Mouse (Mus musculus) retina, postnatal 7 days (tissue): ENCODE measurements around the gene Ppp1r27.

Source experiments
- DNase-seq: peaks from one replicate; pipeline ENCODE4 v3.0.0-alpha.2; 2012; ENCODE audit warnings: low read depth, low spot score

Gene Ppp1r27

DNA sequence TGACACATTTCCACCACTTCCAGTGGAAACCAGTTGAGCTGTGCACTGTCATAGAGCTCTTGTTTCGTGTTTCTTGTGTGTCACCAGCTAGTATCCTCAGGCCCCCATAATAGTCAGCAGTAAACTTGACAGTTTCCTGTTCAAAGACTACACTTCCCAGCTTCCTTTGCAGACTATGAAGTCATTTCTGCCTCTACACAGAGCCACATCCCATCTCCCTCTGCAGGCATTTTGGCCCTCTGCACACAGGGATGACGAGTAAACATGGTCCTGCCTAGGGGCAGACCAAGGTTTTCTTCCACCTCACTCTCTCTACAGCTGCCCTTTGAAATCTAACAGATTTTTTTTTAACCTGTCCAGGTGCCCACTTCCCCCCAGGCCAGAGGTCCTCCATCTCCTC is 3.5 kb downstream of the Ppp1r27 start:
- no peak for DNase-seq

GRCm38 (mm10) chr11:120545964-120546363 is 5.0 kb downstream of the Ppp1r27 start:
- no peak for DNase-seq

DNA sequence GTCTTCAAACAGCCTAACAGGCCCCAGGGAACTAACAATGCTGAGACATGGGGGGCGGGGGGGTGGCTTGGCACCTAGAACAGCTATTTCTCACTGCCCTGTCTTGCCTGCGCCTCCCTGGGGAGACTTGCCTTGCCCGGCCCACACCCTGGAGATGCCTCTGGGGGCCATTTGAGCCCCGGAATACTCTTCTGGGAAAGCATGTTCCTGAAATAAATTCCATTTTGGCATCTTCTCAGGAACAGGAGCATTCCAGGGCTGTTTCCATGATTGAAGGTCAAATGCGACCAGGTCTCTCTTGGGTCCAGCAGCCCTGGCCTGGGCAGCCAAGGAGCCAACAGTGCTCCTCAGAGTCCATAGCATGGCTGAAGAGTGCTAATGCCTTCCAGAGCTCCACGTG is 8.6 kb downstream of the Ppp1r27 start:
- no peak for DNase-seq

DNA sequence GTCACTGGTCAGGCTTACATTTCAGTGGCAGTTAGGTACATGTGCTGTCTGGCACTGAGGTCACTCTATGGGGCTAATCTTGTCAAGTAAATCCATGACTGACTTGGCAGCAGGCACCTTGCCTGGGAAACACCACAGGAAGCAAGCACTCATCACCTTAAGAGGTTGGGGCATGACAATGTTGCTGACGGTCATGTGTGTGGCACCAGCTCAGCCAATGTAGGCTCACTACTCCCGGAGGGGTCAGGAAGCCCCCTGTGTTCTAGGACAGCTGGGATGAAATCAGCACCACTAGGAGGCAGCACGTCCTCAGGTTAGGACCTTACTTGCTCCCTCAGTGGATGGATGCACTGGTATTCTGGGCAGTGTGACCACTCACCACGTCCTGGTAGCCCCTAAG is 9.0 kb downstream of the Ppp1r27 start:
- DNase-seq: no peak

GRCm38 (mm10) chr11:120539285-120540014 is 11.5 kb downstream of the Ppp1r27 start:
- DNase-seq: no peak

DNA sequence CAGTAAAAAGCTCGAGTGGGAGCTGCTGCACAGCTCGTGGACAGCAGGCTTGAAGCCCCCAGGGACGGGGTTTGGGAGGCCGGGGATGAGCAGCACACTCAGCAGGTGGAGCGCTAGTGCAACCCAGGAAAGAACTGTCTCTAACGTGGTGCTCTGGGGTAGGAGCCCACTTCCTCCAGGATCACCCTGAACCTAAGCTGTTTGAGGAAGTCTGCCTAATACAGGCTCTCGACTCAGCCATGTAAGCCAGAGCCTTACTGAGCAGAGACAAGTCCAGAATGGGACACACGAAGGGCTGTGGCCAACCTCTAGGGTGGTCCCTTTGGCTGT is 12.0 kb downstream of the Ppp1r27 start:
- DNase-seq: no peak

GRCm38 (mm10) chr11:120538485-120538884 is 12.4 kb downstream of the Ppp1r27 start:
- DNase-seq: no peak

GRCm38 (mm10) chr11:120535804-120536203 is 15.1 kb downstream of the Ppp1r27 start:
- DNase-seq: no peak

- no peak for DNase-seq
Measured at GRCm38 (mm10) chr11:120535145-120535544, 15.8 kb downstream of the Ppp1r27 start.

DNA sequence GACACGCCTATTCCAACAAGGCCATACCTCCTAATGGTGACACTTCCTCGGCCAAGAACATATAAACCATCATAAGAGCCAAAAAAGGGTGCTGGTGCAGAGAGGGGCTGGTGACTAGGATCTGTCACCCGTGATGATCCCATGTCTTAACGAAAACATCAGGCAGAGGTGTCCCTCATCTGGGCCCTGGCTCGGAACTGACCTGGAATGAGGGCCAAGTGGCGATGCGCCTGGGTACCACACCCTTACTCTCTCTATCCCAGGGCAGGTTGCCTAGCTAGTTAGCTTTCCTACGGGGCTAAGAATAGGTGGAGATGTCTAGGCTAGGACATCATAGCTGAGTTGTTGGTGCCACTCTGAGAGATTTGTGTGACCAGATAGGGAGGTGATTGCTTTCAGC is 16.8 kb downstream of the Ppp1r27 start:
- no peak for DNase-seq

DNA sequence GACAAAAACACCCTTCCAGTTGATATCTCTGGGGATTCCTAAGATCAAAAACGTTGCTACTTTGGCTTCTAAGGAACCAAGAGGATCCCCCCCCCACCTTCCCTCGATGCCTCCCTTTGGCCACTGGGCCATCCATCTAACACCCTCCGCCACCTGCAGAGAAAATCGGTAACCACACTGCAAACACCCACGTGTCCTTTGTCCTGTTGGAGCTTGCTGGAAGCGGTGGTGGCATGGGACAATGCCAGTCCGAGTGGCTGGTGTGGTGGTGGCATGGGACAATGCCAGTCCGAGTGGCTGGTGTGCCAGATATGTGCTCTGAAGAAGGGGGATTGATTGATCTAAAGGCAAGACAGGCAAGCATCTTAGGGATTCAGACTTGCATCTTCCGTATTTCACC is 19.3 kb downstream of the Ppp1r27 start:
- no peak for DNase-seq

- no peak for DNase-seq
Measured at GRCm38 (mm10) chr11:120530085-120530964, 20.6 kb downstream of the Ppp1r27 start, which contains the start of gene Gcgr. Gene Gcgr (plus strand): TSS chr11:120530699.

DNA sequence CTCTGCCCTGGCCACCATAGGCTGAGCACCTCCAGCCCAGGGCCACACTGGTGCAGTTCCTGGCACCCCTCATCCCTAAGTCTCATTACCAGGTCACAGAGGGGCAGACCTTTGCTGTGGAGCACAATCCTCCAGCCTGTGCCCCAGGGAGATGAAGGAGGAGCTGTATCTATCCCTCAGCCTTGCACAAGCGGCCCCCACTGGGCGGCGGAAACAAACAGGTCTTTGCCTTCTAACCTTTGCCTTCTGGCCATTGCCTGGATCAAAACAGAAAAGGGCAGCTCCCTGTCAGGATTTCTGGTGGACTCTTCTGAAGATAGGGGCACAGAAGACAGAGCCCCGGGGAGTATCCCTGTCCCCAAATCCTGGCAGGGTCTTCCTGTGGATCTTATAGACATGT is 22.0 kb downstream of the Ppp1r27 start:
- DNase-seq: no peak

DNA sequence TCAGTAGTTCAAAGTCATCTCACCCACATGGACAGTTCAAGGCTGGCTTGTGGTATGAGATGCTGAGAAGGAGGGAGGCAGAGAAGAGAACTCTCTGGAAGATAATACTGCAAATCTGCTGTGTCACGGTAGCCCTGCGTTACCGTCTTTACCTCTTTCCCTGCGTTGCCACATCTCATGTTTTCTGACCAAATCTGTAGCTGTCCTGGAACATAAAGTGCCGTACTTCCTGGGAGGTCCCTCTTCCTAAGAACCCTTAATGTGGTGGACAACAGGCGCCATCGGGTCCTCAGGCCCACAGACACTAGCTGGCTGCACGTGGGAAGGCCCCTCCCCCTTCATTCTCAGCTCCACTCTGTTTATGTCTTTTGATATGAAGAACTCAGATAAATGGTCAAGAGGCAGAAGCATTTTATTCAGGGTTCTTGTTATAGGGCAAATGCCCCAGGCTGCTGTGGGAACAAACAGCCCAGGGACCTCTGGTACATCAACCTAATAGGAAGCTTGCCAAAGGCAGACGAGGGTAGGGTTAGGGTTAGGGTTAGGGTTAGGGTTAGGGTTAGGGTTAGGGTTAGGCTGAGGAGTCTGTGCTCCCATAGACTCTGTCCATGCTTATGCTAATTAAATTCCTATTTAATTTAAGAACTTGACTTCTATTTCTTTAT is 23.1 kb downstream of the Ppp1r27 start:
- DNase-seq: no peak

DNA sequence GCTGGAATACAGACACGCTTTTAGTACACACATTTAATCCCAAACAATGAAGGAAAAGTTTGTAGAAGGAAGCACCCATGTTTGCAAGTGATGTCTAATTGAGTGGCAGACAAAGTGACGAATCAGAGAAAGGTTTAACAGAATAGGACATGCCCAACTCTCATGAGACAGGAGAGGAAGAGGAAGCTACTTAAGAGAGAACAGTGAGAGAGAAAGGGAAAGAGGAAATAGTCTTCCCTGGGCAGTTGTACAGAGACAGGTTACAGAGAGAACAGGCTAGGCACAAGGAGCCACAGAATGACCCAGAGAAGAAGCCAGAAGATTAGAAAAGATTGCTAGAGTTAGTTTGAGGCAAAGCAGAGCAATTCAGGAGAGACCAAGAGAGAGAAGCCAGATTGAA is 25.0 kb downstream of the Ppp1r27 start:
- no peak for DNase-seq

- DNase-seq: no peak
Measured at GRCm38 (mm10) chr11:120522581-120522980, 28.4 kb downstream of the Ppp1r27 start.

DNA sequence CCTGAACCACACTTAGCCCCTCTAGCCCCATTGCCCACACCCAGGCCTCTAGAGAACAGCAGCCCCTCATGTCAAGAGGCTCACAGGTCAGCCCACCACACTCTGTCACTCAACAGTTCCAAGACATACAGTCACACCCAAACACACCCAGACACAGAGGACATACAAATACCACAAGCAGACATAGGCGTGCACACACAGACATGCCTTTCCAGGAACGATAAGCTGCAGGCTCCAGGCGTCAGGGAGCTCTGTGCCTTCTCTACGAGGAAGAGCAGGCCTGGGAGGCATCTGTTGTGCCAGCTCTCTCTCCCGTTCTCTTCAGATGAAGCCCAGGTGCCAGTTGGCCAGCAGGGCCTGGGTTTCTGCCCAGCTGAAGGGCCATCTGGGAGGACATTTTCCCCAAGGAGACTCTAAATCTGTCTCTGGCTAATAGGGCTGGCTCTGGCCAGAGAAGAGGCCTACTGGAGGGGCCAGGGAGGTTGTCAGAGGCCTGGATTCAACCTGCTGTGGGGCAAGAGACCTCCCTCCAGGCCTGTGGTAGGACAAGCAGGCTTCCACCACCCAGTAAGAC is 29.9 kb downstream of the Ppp1r27 start:
- DNase-seq: no peak

DNA sequence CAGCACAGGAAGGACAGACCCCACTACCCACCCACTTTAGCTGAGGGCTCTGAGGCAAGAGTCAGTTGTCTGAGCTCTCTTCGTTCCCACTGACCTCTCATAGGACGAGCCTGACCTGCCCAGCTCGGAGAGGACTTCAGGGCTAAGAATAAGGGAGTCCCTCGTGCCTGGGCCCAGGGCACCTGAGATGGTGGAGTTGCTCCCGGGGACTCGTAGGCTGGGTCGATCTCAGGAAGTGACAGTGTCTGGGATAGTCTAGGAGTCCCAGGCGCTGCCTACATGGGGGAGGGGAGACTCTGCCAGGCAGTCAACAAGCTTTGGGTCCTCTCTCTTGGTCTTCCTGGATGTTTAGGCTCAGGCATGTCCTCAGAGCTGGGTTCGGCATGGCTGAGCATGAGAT is 30.4 kb downstream of the Ppp1r27 start:
- DNase-seq: no peak

DNA sequence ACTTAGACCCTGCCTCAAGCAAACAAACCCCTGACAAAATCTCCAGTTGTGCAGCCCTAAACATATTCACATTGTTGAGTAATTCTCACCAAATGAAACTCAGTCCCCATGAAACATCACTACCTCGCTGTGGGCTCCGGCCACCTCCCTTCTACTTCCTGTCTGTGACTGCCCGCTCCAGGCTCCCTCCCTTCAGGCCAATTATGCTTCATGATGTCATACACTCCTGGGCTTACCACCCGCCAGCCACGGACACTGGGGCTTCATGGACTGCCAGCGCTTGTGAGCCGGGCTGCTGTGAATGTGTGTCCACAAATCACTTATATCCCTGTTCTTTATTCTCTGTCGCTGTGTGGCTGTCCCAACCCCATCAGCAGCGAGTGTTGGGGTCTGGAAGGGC is 31.2 kb downstream of the Ppp1r27 start:
- no peak for DNase-seq

DNA sequence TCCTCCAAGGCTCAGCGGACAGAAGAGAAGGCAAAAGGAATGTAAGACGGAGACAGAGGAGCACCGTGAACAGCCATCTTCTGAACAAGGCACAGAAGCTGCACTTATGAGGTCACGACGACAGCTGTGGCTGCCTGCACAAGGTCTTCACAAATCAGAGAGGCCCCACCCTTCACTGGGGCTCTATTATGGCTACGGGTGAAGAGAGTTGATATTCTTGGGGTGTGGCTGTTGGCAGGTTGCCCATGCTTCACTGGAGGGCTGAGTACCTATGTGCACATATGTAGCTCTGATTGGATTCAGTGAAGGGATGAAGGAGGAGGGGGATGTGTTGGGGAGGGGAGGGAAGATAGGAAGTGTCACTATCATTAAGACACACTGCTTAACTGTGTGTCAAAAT is 32.4 kb downstream of the Ppp1r27 start:
- no peak for DNase-seq

- DNase-seq: no peak
Measured at GRCm38 (mm10) chr11:120518027-120518426, 32.9 kb downstream of the Ppp1r27 start.

- DNase-seq: no peak
Measured at GRCm38 (mm10) chr11:120517147-120517546, 33.8 kb downstream of the Ppp1r27 start.
